Mouse (Mus musculus) hindbrain, embryonic 10.5 days (tissue): ENCODE data around the gene Cd44. TPM values are rescaled to one million over a fixed set of nuclear protein-coding genes. Genes with fewer than 3 reads are reported as not detected.

ENCODE experiments used
- DNase-seq: peaks from one replicate; pipeline ENCODE4 v3.0.0-alpha.2; 2017; ENCODE audit warnings: low spot score
- H3K27ac ChIP-seq: fragments of 300-500 bp; sonication (generic); 2 replicates; pipeline ENCODE4 v1.5.1; 2016; ENCODE audit warnings: mild to moderate bottlenecking, moderate library complexity
- H3K27me3 ChIP-seq: fragments of 300-500 bp; sonication (generic); 2 replicates; pipeline ENCODE4 v1.6.1; 2016; ENCODE audit warnings: mild to moderate bottlenecking; ENCODE audit not compliant: poor library complexity, insufficient read depth, severe bottlenecking
- H3K36me3 ChIP-seq: fragments of 300-500 bp; sonication (generic); 2 replicates; pipeline ENCODE4 v1.6.1; 2016; ENCODE audit warnings: mild to moderate bottlenecking, moderate library complexity
- H3K4me1 ChIP-seq: fragments of 300-500 bp; sonication (generic); replicated peaks from 2 replicates; pipeline ENCODE4 v1.6.1; 2016; ENCODE audit warnings: mild to moderate bottlenecking
- H3K4me3 ChIP-seq: fragments of 300-500 bp; sonication (generic); 2 replicates; pipeline ENCODE4 v1.5.1; 2016; ENCODE audit warnings: mild to moderate bottlenecking, moderate library complexity
- H3K9me3 ChIP-seq: fragments of 300-500 bp; sonication (generic); 2 replicates; pipeline ENCODE4 v1.6.1; 2016; ENCODE audit warnings: mild to moderate bottlenecking, moderate library complexity
- WGBS: fragments of 180-500 bp; shearing (Covaris S2); methylation state at CpG from one replicate; pipeline ENCODE4 v1.1.7; 2016; 5-methylcytosine and 5-hydroxymethylcytosine counted together
- polyA plus RNA-seq: library from polyadenylated mRNA; unstranded; fragments of >200 nt; fragmentation: Nextera tagmentation; extraction: Ambion mirVana; gene quantifications from 2 replicates; pipeline ENCODE4 v1.2.1, GENCODE M21; 2016

Gene Cd44
- polyA plus RNA-seq, 1 experiment from 2014 or later: 2.8 TPM

DNA sequence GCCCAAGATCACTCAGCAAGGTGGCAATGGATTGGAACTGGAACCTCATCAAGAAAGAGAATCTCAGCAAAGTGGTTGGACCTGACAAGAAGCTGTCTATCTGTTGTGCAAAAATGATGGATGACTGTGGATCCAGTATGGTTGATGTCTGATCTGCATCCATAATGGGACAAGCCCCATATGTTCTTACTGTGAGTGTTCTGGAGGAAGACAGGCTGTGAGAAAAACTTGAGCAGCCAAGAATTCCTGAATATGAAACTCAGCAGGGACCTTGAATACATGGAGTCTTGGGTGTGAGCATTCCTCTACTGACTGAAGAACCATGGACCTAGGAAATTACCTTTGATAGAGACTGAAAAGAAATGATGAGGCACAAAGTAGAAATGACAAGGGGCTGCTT lies 32.3 kb upstream of the Cd44 start:
- no peak overlapping the region for H3K4me3 ChIP-seq
- DNase-seq: no peak
- no peak overlapping the region for H3K27ac ChIP-seq
- no peaks in the 10 kb centered on the region for H3K36me3 ChIP-seq
- H3K4me1 ChIP-seq: peaks cover 20% of the 10 kb centered on the region
- no peaks in the 10 kb centered on the region for H3K27me3 ChIP-seq
- no peaks in the 10 kb centered on the region for H3K9me3 ChIP-seq

DNA sequence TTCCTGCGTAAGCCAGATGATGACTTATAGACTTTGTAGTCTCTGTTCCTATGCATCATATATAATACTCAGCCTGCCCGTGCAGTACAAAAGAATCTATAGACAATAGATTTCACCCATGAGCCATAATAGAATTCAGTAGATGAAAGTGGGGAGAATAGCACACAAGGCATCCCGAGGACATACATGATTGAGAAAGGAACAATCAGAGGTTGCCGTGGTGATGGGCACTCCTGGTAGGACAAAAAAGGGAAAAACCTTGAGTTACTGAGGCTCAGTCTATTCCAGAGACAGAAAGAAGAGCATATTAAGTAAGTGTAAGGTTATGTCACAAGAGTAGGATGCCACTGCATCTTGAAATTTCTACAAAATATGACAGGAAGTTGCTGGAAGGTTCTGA lies 31.7 kb upstream of the Cd44 start:
- WGBS: 49% methylated on average over 4 of the region's 4 CpGs
- Histone ChIP-seq H3K36me3 (no peaks in the 10 kb centered on the region), H3K9me3 (no peaks in the 10 kb centered on the region), H3K27ac (no peak overlapping the region), H3K27me3 (no peaks in the 10 kb centered on the region), H3K4me1 (peaks cover 20% of the 10 kb centered on the region), H3K4me3 (no peak overlapping the region)
- no peak for DNase-seq

DNA sequence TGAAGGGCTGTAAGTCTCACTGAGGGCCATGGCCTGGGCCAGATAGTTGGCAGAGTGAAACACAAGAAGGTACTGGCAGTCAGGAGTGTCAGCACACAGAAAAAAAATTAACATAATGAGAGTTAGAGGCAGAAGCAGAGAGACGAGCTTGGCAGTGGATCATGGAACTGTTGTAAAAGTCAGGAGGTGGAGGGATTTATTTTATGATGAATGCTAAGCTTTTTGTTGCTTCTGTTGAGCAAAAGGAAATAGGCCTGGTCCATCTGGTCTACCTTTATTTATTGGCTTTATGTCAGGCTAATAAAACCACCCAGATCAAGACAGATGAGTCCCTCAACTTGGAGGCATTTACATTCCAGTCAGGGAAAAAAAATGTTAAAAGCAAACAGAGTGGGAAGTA lies 31.2 kb upstream of the Cd44 start:
- WGBS: 48% methylated on average over 1 of the region's 1 CpGs
- H3K4me1 ChIP-seq: peaks cover 20% of the 10 kb centered on the region
- no peak overlapping the region for H3K27ac ChIP-seq
- no peak for DNase-seq
- H3K4me3 ChIP-seq: no peak overlapping the region
- no peaks in the 10 kb centered on the region for H3K9me3 ChIP-seq
- H3K36me3 ChIP-seq: no peaks in the 10 kb centered on the region
- no peaks in the 10 kb centered on the region for H3K27me3 ChIP-seq

DNA sequence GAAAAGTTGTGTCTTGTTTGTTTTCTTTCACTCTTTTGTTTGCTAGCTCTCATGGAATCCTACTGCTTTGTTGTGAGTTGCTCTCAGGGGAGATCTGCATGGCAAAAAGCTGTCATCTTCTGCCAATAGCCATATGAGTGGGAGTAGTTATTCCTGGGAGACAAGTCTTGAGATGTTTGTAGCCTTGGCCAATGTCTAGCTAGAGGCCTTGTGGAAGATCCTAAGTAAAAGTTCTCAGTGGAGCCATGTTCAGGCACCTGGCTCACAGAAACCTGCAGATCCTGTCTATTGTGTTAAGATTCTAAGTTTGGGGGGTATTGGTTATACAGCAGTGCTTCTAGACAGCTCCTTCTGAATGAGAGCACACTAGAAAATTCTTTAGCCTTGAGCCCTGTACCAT lies 26.7 kb upstream of the Cd44 start:
- no peaks in the 10 kb centered on the region for H3K27me3 ChIP-seq
- no peak overlapping the region for H3K4me3 ChIP-seq
- no peaks in the 10 kb centered on the region for H3K9me3 ChIP-seq
- no peak for DNase-seq
- H3K36me3 ChIP-seq: no peaks in the 10 kb centered on the region
- H3K4me1 ChIP-seq: peaks cover 9% of the 10 kb centered on the region
- H3K27ac ChIP-seq: no peak overlapping the region

DNA sequence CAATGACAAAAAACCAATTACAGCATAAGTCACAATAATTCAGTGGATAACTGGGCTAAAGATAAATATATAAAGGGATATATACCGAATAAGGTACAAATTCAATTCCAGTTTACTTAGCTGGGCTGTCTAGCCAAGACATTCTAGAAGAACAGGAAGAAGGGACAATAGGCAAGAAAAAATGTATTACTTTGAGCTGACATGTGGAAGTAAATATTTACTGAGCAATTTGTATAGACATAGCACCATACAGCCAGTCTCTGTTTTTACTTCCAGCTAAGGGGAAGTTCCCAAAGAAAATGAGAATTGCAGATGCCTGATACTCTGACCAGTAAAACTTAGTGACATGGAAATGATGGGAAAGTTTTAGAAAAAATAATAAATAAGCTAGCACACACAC lies 23.0 kb upstream of the Cd44 start:
- no peaks in the 10 kb centered on the region for H3K36me3 ChIP-seq
- H3K9me3 ChIP-seq: no peaks in the 10 kb centered on the region
- no peak overlapping the region for H3K4me3 ChIP-seq
- DNase-seq: no peak
- 81% methylated on average over 1 of the region's 1 CpGs for WGBS
- no peak overlapping the region for H3K27ac ChIP-seq
- H3K4me1 ChIP-seq: no peaks in the 10 kb centered on the region
- no peaks in the 10 kb centered on the region for H3K27me3 ChIP-seq

DNA sequence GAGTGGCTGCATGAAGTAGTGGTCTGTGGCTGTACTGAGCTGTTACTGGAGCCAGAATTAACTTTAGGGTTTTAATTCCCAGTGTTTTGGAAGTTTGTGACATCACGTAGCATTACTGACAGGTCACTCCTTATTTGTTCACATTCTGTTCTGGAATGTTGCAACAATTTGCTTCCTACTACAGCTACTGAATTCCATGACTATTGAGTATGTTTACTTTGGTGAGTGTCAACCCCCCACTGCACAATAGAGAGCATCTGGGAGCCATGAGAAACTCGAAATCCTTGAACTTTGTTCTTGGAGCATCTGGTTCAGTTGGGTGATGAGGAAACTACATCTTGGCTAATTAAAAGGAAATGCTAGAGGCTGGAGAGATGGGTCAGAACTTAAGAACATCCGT lies 22.2 kb upstream of the Cd44 start:
- 72% methylated on average over 3 of the region's 3 CpGs for WGBS
- Histone ChIP-seq H3K4me1 (no peaks in the 10 kb centered on the region), H3K36me3 (no peaks in the 10 kb centered on the region), H3K4me3 (no peak overlapping the region), H3K9me3 (no peaks in the 10 kb centered on the region), H3K27me3 (no peaks in the 10 kb centered on the region), H3K27ac (no peak overlapping the region)
- no peak for DNase-seq

DNA sequence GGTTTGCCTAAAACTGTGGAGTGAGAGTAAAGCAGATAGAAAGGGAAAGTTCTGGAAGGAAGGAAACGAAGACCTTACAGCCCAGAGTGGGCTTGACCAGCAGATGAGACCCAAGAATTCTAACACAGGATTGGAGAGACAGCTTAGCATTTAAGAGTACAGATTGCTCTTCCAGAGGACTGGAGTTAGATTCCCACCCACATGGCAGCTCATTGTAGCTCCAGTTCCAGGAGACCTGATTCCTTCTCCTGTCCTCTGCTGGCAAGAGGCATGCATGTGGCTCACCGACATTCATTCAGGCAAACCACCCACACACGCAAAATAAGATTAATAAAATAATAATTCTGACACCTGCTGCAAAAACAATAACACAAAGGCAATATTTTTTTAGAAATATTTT lies 20.6 kb upstream of the Cd44 start:
- H3K9me3 ChIP-seq: no peaks in the 10 kb centered on the region
- H3K36me3 ChIP-seq: no peaks in the 10 kb centered on the region
- no peak overlapping the region for H3K27ac ChIP-seq
- WGBS: 89% methylated on average over 3 of the region's 3 CpGs
- no peak for DNase-seq
- H3K4me1 ChIP-seq: peaks cover under 1% of the 10 kb centered on the region; the same call in 1 of the 2 replicates
- no peak overlapping the region for H3K4me3 ChIP-seq
- H3K27me3 ChIP-seq: no peaks in the 10 kb centered on the region

DNA sequence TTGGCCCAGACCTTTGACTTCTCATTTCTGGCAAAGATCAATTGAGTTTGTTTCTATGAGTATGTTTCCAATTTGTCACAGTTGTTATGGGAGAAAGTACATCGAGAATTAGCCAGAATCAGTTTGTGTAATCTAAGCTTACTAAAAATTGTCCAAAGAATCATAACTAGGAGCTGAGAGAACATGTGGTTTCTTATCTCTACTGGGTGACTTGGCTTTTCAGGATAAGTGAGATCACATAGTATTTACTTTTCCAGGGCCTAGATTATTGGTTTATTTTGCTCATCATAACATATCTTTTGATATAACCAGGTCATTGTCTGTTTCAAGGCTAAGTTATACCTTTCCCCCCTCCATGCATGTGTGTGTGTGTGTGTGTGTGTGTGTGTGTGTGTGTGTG lies 16.8 kb upstream of the Cd44 start:
- no peak overlapping the region for H3K4me3 ChIP-seq
- WGBS: 83% methylated on average over 1 of the region's 1 CpGs
- peaks cover 4% of the 10 kb centered on the region; the same call in 1 of the 2 replicates for H3K4me1 ChIP-seq
- no peak overlapping the region for H3K27ac ChIP-seq
- no peaks in the 10 kb centered on the region for H3K9me3 ChIP-seq
- no peaks in the 10 kb centered on the region for H3K36me3 ChIP-seq
- no peak for DNase-seq
- no peaks in the 10 kb centered on the region for H3K27me3 ChIP-seq

DNA sequence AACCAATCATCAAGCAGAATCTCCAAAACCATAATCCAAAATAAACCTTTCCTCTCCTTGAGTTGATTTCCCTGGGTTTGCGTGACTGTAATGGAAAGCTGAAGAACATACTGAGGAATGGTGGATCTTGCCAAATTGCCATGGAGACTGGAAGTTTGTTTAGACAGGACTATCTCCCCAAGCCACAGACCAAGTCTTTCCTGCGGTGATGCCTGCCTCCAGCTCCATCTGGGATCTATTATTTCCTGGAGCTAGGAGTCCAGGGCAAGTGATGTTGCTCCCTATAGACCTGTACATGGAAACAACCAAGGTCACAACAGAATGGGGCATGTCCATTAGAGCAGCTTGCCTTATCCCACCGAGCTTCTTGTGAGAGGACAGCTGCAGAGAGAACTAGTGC lies 15.1 kb upstream of the Cd44 start:
- Histone ChIP-seq H3K4me1 (peaks cover 4% of the 10 kb centered on the region; the same call in 1 of the 2 replicates), H3K36me3 (no peaks in the 10 kb centered on the region), H3K4me3 (no peak overlapping the region), H3K27me3 (no peaks in the 10 kb centered on the region), H3K27ac (no peak overlapping the region), H3K9me3 (no peaks in the 10 kb centered on the region)
- 68% methylated on average over 3 of the region's 3 CpGs for WGBS
- no peak for DNase-seq

DNA sequence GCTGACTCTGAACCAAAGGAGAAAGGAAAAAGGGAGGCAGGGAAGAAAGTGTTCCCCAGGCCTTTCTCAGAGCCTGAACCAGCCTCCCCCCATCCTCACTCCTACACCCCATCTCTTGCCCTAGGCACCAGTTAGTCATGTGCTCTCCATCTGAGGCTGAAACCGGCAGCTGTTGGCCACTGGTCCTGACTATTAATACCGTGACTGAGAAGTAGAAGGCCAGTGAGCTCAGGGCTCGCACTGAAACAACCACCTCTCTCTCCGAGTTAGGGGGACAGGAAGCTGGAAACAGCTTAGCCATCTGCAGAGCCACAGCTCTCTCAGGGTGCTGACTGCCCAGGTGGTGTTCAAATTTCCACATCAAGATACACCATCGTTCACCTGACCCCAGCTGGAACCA lies 13.2 kb upstream of the Cd44 start:
- H3K9me3 ChIP-seq: no peaks in the 10 kb centered on the region
- WGBS: 77% methylated on average over 5 of the region's 5 CpGs
- no peaks in the 10 kb centered on the region for H3K27me3 ChIP-seq
- H3K27ac ChIP-seq: no peak overlapping the region
- DNase-seq: no peak
- H3K4me1 ChIP-seq: peaks cover 4% of the 10 kb centered on the region; the same call in 1 of the 2 replicates
- H3K36me3 ChIP-seq: no peaks in the 10 kb centered on the region
- no peak overlapping the region for H3K4me3 ChIP-seq

DNA sequence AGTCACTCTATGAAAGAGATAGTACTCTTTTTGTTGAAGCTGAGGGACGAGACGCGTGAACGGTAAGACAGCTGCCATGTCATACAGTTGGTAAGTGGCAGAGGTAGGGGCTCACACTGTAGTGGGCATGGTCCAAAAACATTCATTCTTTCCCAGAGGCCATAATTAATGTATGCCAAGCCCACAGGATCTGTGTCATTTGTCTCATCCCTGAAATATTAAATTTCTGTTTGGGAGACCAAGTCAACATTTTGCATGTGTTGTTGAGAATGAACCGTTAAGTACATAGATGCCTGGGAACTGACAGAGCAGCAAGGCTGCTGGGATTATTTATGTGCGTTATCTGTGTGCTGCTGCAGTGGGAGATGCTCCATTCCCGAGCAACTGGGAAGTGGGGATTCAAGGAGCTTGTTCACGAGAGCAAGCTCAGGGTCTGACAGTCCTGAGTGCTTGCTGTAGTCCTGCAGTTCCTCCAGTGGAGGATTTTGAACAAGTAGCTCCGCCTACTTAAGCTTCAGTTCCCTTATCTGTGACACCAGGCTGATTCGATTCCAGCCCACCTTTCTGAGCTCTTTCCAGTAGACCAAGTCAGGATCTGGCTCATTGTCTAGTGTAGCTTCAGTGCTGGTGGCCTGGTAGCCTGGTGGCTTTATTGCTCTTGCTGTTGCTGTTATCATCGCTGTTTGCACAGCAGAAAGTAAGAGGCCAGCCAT lies 12.5 kb upstream of the Cd44 start:
- Histone ChIP-seq H3K9me3 (no peaks in the 10 kb centered on the region), H3K4me1 (peaks cover 4% of the 10 kb centered on the region; the same call in 1 of the 2 replicates), H3K27me3 (no peaks in the 10 kb centered on the region), H3K27ac (no peak overlapping the region), H3K4me3 (no peak overlapping the region), H3K36me3 (no peaks in the 10 kb centered on the region)
- no peak for DNase-seq
- 83% methylated on average over 11 of the region's 11 CpGs for WGBS

DNA sequence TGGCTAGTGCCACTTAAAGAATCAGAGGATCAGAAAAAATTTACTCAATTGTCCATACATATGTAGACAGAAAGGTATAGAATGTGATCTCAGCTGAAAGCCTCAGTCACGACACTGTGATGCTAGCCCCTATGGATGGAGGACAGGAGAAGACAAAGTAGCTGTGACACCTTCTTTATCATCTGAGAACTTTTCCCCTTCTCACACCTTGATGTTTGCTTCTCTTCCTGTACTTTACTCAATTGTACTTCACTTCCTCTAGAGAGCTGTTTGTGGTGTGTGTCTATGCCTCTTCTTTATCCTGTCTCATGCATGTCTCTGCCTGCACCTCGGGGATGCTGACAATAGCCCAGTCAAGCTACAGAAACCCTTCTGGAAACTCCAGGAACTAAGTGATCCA lies 11.5 kb upstream of the Cd44 start:
- WGBS: 77% methylated on average over 2 of the region's 2 CpGs
- no peaks in the 10 kb centered on the region for H3K27me3 ChIP-seq
- peaks cover 4% of the 10 kb centered on the region; the same call in 1 of the 2 replicates for H3K4me1 ChIP-seq
- H3K4me3 ChIP-seq: no peak overlapping the region
- H3K9me3 ChIP-seq: no peaks in the 10 kb centered on the region
- no peak for DNase-seq
- no peaks in the 10 kb centered on the region for H3K36me3 ChIP-seq
- H3K27ac ChIP-seq: no peak overlapping the region

DNA sequence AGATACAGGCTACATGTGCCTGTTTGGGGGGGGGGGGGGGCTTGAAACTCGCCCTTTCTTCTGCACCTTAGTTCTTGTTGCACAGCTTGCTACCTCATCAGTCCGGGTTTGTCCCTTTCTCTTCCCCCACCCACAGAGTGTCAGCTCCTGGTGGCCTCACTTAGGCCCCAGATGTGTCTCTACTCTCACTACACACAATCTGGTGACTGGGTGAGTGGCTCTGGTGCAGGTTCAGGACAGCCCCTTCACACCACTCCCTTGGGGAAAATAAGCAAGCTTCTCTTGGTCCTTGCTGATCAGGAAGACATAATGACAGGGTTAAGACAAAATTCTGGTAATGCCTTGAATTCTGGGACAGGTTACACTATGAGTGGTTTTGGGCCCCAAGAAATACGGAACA lies 11.0 kb upstream of the Cd44 start:
- Histone ChIP-seq H3K27me3 (no peaks in the 10 kb centered on the region), H3K27ac (no peak overlapping the region), H3K4me1 (peaks cover 4% of the 10 kb centered on the region; the same call in 1 of the 2 replicates), H3K9me3 (no peaks in the 10 kb centered on the region), H3K4me3 (no peak overlapping the region), H3K36me3 (no peaks in the 10 kb centered on the region)
- WGBS: 66% methylated on average over 3 of the region's 3 CpGs
- no peak for DNase-seq

DNA sequence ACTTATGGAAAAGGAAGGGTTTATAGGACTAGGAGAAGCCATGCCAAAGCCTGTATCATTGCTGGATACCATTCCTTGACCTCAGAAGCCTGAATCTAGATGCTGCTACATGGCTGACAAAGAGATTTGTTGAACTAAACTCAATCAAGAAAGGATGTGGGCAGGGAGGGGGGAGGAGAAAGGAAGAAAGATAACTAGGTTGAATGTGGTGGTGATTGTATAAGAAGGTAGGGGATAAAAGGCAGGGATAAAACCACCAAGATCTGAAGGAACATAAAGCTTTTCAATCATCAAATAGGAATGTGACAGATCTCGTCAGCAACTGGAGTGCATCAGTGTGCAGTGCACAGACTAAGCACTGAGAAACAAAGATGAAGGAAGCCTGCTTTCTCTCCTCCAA lies 7.9 kb upstream of the Cd44 start:
- WGBS: 91% methylated on average over 1 of the region's 1 CpGs
- no peaks in the 10 kb centered on the region for H3K4me1 ChIP-seq
- no peak overlapping the region for H3K27ac ChIP-seq
- DNase-seq: no peak
- no peaks in the 10 kb centered on the region for H3K9me3 ChIP-seq
- no peaks in the 10 kb centered on the region for H3K36me3 ChIP-seq
- no peak overlapping the region for H3K4me3 ChIP-seq
- H3K27me3 ChIP-seq: no peaks in the 10 kb centered on the region
